Mouse (Mus musculus): ENCODE measurements around the gene Zfr.
"Not testable (repeated sequence)": the region's sequence is repeated elsewhere in the genome, so short reads cannot be mapped to it uniquely, and the experiment has no call there.

Gene Zfr

GRCm38 (mm10) chr15:12108200-12108599 lies 9.4 kb upstream of the Zfr start:
- no peak for DNase-seq

DNA sequence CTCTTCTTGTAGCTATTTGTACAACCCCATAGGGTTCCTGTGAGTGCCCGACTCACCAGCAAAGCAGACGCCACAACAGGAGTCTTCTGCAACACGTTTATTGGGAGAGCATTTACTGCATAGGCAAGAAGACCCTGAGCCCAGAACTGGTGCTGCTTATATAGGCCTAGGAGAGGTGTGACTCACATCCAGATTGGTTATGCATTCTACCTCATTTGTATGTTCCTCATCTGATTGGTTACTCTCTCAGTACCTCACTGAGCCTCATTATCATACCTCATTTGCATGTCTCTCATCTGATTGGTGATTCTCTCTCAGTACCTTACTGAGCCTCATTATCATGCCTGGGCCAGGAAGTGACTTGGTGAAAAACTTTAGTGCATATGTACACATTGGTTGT lies 8.7 kb upstream of the Zfr start:
- DNase-seq: not testable (repeated sequence)

DNA sequence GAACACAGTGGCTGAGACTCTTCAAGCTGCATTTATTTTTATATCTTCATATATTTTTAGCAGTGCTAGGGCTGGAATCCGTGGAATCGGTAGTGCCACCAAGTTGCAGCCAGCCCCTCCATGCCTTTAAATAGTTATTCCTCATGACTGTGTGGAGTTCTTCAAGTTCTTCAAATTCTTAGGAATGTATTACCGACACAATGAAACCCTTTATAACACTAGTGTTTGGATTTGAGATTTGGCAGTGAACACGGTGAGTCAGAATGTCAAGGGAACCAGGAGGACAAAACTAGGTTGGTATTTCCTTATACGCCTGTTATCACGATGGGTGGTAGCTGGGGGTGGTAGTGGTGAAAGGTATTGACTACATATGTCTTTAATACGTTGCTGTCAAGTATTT lies 6.4 kb upstream of the Zfr start:
- no peak for DNase-seq

DNA sequence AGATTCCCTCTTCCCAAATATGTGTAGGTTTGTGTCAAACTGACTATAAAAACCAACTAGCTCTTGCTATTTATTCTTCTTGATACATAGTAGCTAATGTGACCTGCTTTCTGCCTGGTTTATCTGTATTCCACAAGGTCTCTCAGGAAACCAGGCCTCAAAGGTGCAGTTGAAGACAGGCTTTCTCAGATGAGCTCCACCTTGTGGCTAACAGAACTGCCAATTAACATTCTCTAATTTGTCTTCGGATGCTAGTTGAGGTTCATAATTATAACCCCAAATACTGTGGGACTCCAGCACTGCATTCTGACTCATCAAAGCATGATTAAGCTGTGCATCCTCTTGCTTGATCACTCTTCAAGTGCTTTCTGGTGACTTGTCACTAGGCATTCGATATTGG lies 4.2 kb upstream of the Zfr start:
- DNase-seq: peak; percentile 49 to 66

DNA sequence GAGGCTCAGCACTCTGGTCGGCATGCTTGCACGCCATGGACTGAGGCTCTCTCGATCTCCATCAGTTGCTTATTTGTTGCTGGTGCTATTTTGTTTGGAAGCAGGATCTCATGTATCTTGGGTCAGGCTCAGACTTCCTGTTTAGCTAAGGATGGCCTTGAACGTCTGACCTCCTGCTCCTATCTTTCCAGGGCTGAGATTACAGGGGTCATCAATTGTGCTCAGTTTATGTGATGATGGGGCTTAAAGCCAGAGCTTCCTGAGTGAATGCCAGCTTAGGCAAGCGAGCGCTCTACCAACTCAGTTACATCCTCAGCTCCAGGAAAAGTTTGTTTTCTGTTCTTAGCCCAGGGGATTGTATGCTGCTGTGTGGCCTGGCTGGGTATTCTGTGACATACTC lies 3.1 kb upstream of the Zfr start:
- DNase-seq: no peak

- no peak for DNase-seq
Observed at GRCm38 (mm10) chr15:12115722-12116230, 1.9 kb upstream of the Zfr start.

DNA sequence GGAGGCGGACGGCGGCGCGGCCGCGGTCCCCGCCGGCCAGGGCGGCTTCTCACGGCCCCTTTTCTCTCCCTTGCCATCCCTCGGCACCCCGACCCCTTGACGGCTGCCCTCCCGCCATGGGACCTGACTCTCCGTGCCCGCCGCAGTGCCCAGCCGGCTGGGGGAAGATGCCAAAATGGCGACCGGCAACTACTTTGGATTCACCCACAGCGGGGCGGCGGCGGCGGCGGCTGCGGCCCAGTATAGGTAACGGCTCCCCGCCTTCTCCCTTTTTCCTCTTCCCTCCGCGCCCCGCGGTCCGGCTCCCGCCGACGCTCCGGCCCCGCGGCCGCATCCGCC lies 431 bp downstream of the Zfr start:
- DNase-seq: peak; percentile 83 to 85

DNA sequence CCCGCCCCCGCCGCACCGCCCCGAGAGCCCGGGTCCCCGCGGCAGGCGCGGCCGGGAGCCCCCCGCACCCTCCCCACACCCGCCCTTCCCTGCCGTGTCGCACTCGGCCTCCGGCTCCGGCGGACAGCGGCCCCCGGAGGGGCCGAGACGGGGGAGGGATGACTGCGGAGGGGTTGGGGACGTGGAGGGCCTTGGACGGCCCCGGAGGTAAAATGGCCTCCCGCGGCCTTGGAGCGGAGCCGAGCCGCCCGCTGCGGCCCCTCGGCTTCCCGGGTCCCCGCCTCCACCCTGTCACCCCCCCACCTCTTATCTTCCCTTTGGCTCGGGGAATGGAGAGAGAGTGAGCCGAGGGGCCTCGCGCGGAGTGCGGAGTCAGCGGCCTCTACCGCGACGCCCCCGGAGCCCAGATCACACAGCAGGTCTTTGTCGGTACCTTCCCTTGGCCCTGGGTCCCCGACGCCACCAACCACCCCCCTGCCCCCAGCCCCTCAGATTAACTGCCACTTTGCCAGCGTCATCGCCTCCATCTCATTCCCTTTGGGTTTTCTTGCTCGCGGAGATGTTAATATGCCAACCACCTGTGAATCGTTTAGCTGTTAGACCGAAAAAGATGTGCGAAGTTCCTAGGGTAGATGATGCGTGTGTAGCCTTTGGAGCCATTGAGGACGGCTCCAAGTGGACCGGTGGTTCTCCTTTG lies 949 bp downstream of the Zfr start:
- DNase-seq: peak; percentile 67 to 68

DNA sequence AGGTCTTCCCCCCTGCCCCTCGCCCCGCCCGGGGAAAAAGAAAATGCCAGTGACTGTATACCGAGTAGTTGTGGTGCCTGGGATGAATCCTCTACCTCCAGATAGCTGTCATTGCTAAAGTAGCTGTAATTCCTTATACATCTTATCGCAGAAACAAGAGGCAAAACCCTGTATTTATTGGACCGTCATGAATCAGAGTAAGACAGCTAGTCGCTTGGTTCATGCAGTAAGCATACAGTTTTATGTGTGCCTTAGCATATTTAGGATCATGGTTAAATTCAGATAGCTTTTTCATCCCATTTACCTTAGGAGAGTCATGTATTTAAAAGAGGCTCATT lies 1.5 kb downstream of the Zfr start:
- DNase-seq: no peak

DNA sequence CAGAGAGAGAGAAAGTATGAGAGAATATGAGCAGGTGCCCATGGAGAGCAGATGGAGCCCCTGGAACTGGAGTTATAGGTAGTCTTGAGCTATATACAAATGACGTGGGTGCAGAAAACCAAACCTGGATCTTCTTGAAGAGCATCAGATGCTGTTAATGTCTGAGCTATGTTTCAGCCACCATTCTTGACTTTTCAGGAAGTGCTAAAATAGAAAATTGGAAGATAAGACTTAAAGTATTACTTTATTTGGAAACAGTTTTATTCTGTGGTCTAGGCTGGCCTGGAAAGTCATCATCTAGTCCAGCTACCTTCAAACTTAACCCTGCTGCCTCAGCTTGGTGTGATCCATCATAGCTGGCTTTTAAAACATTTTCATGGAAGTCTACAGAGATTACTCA lies 7.3 kb downstream of the Zfr start:
- DNase-seq: no peak

- not testable (repeated sequence) for DNase-seq
Observed at GRCm38 (mm10) chr15:12130871-12131270, 13.2 kb downstream of the Zfr start.

- no peak for DNase-seq
Observed at GRCm38 (mm10) chr15:12134546-12134945, 16.9 kb downstream of the Zfr start.

GRCm38 (mm10) chr15:12135368-12135767 lies 17.7 kb downstream of the Zfr start:
- DNase-seq: peak; percentile 7 to 26

DNA sequence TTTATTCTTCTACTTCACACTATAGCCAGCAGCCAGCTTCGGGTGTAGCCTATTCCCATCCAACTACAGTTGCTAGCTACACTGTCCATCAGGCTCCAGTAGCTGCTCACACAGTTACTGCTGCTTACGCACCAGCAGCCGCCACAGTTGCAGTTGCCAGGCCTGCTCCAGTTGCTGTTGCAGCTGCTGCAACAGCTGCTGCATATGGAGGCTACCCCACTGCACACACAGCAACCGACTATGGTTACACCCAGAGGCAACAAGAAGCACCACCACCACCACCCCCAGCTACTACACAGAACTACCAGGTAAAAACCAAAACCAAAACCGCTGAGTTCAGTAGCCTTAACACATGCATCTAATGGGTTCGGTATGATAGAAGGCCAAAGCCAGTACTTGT lies 18.7 kb downstream of the Zfr start:
- no peak for DNase-seq

DNA sequence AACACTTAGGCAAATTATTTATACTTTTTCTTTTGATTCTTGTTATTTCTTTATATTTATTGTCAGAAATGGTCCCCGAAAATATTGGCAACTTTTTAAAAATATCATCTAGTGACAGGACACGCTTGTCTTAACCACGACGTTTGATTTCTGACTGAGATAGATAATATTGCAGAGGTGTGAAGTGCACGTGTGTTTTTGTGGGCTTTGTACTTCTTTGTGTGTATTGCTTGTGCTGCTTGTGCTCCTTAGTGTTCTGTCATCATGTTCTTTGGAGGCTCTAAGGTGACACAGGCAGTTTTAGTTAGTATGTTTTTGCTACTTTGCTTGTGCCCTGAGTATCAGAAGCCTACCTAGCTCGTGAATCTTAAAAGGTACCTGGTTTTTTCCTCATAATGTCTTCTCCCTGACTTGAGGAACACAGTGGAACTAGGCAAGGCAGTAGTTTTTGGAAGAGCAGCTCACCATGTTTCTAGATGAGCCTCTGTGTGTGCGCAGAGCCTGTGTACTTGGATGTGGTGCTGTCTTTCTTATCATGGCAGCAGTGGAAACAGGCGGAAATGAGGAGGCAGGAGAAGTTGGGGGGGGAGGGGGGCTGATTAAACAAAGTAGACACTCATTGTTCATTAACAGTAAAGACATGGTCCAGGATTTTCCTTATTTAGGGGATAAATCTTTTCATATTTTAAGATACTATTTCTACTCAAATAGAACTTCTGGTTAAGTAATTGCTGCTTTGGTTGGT lies 23.5 kb downstream of the Zfr start:
- no peak for DNase-seq

DNA sequence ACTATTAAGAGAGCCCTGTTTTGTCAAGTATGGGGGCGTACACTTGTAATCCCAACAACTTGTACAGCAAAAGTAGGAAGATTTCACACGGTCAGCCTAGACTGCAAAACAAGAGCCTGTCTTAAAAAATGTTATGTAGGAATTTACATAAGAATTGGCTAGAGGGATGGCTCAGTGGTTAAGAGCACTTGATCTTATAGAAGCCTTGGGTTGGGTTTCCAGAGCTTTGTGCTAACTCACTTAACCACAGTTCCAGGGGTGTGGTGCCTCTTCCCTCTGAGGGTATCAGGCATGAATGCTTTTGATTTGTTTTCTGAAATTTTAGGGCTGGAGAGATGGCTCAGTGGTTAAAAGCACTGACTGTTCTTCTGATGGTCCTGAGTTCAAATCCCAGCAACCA lies 29.8 kb downstream of the Zfr start:
- no peak for DNase-seq

- DNase-seq: no peak
Observed at GRCm38 (mm10) chr15:12149501-12149900, 31.9 kb downstream of the Zfr start.

DNA sequence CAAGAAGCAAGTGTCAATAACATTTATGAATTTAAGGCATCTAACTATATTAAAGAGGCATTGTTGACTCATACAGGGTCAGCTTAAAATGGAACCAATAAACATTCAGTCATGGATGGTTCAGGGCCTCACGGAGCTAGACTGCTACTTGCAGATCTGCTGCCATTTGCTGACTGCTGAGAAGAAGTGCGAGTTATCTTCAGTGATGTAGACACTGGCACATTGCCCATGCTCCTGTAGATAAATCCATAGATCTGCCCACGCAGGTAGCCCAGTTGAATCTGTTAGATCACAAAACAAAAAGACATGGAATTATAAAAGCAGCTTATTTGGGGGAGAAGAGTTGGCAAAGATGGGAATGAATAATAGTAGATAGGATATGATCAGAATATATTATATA lies 36.1 kb downstream of the Zfr start:
- peak in 1 of 2 experiments; percentile 8 for DNase-seq

GRCm38 (mm10) chr15:12178126-12178525 lies 60.5 kb downstream of the Zfr start:
- DNase-seq: peak; percentile 50 to 55

GRCm38 (mm10) chr15:12181181-12181805 lies 63.7 kb downstream of the Zfr start:
- DNase-seq: not testable (repeated sequence)

GRCm38 (mm10) chr15:12193880-12194816 lies 76.5 kb downstream of the Zfr start:
- DNase-seq: no peak

DNA sequence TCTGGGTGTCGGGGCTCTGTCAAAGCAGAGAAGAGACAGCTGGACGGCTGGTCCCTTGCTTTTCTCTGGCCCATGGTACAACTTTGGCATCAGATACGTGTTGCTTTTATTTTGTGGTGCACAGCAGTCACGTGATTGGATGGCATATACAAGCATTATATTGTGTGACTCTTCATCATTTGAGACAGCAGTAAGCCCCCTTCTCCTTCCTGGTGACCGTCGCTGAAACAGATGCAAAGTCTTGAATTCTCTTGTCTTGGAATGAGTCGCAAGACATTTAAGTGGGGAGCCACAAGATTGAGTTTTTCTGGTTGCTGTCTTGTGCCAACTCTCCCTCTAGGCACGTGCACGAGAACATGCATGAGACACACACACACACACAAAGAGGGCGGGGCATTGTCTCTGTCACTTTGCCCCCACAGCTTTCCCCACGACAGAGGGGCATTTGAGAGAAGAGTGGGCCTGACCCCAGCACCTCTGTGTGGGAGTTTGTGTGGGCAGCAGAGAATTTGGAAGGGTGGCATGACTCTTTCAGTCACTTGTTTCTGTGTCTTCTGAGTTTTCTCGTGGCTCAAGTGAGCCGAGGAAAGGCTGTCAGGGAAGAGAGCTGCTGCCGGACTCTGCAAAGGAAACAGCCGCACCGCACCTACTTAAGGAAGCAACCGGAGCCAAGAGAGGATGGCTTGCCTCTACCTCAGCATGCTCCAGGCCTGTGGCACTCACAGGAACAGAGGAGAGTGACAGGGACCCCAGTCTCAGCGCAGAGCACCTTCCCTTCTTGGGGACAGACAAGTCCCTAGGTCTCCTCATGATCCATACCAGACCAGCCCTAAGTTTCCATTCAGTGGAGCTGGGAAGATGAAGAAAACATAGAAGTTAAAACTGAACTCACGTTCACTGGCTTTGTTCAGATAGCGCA lies 77.4 kb downstream of the Zfr start:
- no peak for DNase-seq
